Mouse (Mus musculus): ENCODE results near the gene Kank2. TPM values are rescaled to one million over a fixed set of nuclear protein-coding genes. Genes with fewer than 3 reads are reported as not detected.
A peak's percentile ranks its signal among the peaks of the same experiment; 100 is the strongest.

The Kank2 gene
- total and polyA plus RNA-seq, 3 experiments: 0.09 to 2.3 (median 0.60) TPM

DNA sequence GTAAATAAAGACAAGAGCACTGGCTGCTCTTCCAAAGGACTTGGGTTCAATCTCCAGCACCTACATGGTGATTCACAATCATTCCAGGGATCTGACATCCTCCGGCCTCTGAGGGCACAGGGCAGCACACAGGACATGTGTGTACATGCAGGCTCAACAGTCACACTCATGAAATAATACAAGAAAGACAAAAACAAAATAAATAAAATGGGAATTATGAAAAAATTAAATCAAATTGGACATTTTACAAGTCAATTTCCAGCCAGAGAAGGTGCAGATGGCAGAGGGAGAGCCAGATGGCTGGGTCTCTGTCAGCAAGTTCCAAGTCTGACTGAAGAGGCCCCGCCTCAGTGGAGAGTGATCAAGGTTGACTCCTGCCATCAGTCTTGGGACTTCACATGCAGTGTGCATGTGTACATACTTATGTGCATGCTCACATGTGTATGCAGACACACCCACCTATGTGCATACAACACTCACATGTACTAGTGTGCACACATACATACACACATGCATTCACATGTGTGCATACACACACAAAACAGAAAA is 20.7 kb upstream of the Kank2 start:
- H3K9ac ChIP-seq (ENCODE audit: insufficient read depth, low read depth): no peak overlapping the region
- peaks cover 2 to 17% of the 10 kb centered on the region in 2 experiments for H3K36me3 ChIP-seq (replicated peaks in 1 of 2; ENCODE audit: control insufficient read depth in 1 of 2, insufficient read depth in 1 of 2, low read length in 1 of 2)
- no peaks in the 10 kb centered on the region for H3K27me3 ChIP-seq (replicated peaks)
- dilution Hi-C loops (cut with MboI; ENCODE audit: extremely low pct_ligation_motif_present, extremely low pct_unique_long_range_greater_than_20kb, low sequenced_read_pairs): no loop called here
- peaks cover 3 to 6% of the 10 kb centered on the region in 2 experiments; a peak in 1 of 4 replicates for H3K4me1 ChIP-seq (ENCODE audit: control insufficient read depth in 1 of 2, insufficient read depth in 2 of 2)
- no peak overlapping the region for H3K4me2 ChIP-seq (ENCODE audit: insufficient read depth, low read depth, poor library complexity, severe bottlenecking)
- TF ChIP-seq ZC3H11A (IDR thresholded peaks at IDR 0.05; ENCODE audit: low read depth, low read length): no peak
- TF ChIP-seq POLR2AphosphoS2 (IDR thresholded peaks at IDR 0.05; ENCODE audit: low read depth, low read length): no peak
- TF ChIP-seq JUND (conservative IDR thresholded peaks at IDR 0.05; ENCODE audit: low read depth, low read length): no peak
- TF ChIP-seq EP300 (IDR thresholded peaks at IDR 0.05; ENCODE audit: low read length): no peak
- TF ChIP-seq MYC (IDR thresholded peaks at IDR 0.05; ENCODE audit: low read depth, low read length): no peak
- TF ChIP-seq MXI1 (IDR thresholded peaks at IDR 0.05; ENCODE audit: low read depth, low read length): no peak
- TF ChIP-seq RAD21 (IDR thresholded peaks at IDR 0.05; ENCODE audit: low read depth, low read length): no peak
- no peak for TF ChIP-seq RCOR1 (conservative IDR thresholded peaks at IDR 0.05; ENCODE audit: low read depth, low read length)
- TF ChIP-seq NRF1 (IDR thresholded peaks at IDR 0.05; ENCODE audit: low read depth, low read length): no peak
- TF ChIP-seq CHD2 (IDR thresholded peaks at IDR 0.05; ENCODE audit: low read length): no peak
- no peak for TF ChIP-seq SIN3A (IDR thresholded peaks at IDR 0.05; ENCODE audit: low read length)
- no peak for TF ChIP-seq CHD1 (IDR thresholded peaks at IDR 0.05; ENCODE audit: low read depth, low read length)
- TF ChIP-seq KAT2A (IDR thresholded peaks at IDR 0.05; ENCODE audit: insufficient replicate concordance, low read length): no peak
- TF ChIP-seq ZKSCAN1 (IDR thresholded peaks at IDR 0.05; ENCODE audit: borderline replicate concordance, low read depth, low read length): no peak
- TF ChIP-seq SMC3 (IDR thresholded peaks at IDR 0.05; ENCODE audit: low read depth, low read length): no peak
- TF ChIP-seq POLR2A (IDR thresholded peaks at IDR 0.05; ENCODE audit: low read depth, low read length): no peak
- no peak for TF ChIP-seq NELFE (IDR thresholded peaks at IDR 0.05; ENCODE audit: low read depth, low read length)
- TF ChIP-seq HCFC1 (IDR thresholded peaks at IDR 0.05; ENCODE audit: low read depth, low read length): no peak
- TF ChIP-seq MAX (IDR thresholded peaks at IDR 0.05; ENCODE audit: low read length): no peak
- no peak for TF ChIP-seq BHLHE40 (IDR thresholded peaks at IDR 0.05; ENCODE audit: low read depth, low read length)
- H3K27ac ChIP-seq (ENCODE audit: insufficient read depth, low read depth): no peak overlapping the region
- H3K79me2 ChIP-seq (replicated peaks; ENCODE audit: control insufficient read depth, extremely low read depth, insufficient read depth, poor library complexity, severe bottlenecking): no peaks in the 10 kb centered on the region
- DNase-seq (ENCODE audit: extremely low read depth): no peak
- no peak overlapping the region for H3K4me3 ChIP-seq (replicated peaks in 1 of 3; ENCODE audit: low read depth in 2 of 3, low read length in 2 of 3, poor library complexity in 1 of 3)
- H3K9me3 ChIP-seq (replicated peaks; ENCODE audit: low read length): no peaks in the 10 kb centered on the region
- in situ Hi-C loops (cut with MboI; ENCODE audit: low pct_ligation_motif_present, low pct_unique_long_range_greater_than_20kb, low sequenced_read_pairs): no loop called here

DNA sequence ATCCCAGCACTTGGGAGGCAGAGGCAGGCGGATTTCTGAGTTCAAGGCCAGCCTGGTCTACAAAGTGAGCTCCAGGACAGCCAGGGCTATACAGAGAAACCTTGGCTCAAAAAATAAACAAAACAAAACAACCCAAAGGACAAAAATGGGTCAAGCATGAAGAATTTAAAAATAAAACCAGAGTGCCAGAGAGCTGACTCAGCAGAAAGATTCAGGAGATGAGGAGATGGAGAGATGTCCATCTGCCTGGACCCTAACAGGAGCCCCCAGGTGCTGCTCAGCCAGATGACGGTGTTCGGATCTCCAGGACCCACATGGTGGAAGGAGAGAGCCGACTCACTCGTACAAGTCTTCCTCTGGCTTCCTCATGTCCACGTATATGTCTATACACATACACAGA is 20.0 kb upstream of the Kank2 start:
- Histone ChIP-seq H3K27ac (ENCODE audit: insufficient read depth, low read depth) (no peak overlapping the region), H3K36me3 (replicated peaks in 1 of 2; ENCODE audit: control insufficient read depth in 1 of 2, insufficient read depth in 1 of 2, low read length in 1 of 2) (peaks cover 3 to 19% of the 10 kb centered on the region in 2 experiments), H3K9me3 (replicated peaks; ENCODE audit: low read length) (no peaks in the 10 kb centered on the region), H3K9ac (ENCODE audit: insufficient read depth, low read depth) (no peak overlapping the region), H3K27me3 (replicated peaks) (no peaks in the 10 kb centered on the region), H3K4me3 (replicated peaks in 1 of 3; ENCODE audit: low read depth in 2 of 3, low read length in 2 of 3, poor library complexity in 1 of 3) (no peak overlapping the region), H3K4me1 (ENCODE audit: control insufficient read depth in 1 of 2, insufficient read depth in 2 of 2) (peaks cover 3 to 6% of the 10 kb centered on the region in 2 experiments; a peak in 1 of 4 replicates), H3K4me2 (ENCODE audit: insufficient read depth, low read depth, poor library complexity, severe bottlenecking) (no peak overlapping the region), H3K79me2 (replicated peaks; ENCODE audit: control insufficient read depth, extremely low read depth, insufficient read depth, poor library complexity, severe bottlenecking) (no peaks in the 10 kb centered on the region)
- TF ChIP-seq RAD21 (IDR thresholded peaks at IDR 0.05; ENCODE audit: low read depth, low read length): no peak
- peak; percentile 73 for TF ChIP-seq MAFK (IDR thresholded peaks at IDR 0.05; ENCODE audit: insufficient replicate concordance, low read length)
- TF ChIP-seq ZNF384 (IDR thresholded peaks at IDR 0.05; ENCODE audit: low read depth, low read length): no peak
- dilution Hi-C loops (cut with MboI; ENCODE audit: extremely low pct_ligation_motif_present, extremely low pct_unique_long_range_greater_than_20kb, low sequenced_read_pairs): no loop called here
- in situ Hi-C loops (cut with MboI; ENCODE audit: low pct_ligation_motif_present, low pct_unique_long_range_greater_than_20kb, low sequenced_read_pairs): no loop called here
- no peak for DNase-seq (ENCODE audit: extremely low read depth)
